Mouse (Mus musculus) cerebellum, adult (tissue): ENCODE results near the gene Klf13.

Experiments used
- ATAC-seq: cut with Nextera tagmentation; 2 replicates; pipeline ENCODE4 v1.9.2; 2017; ENCODE audit warnings: mild to moderate bottlenecking, moderate library complexity, mixed read lengths; ENCODE audit not compliant: insufficient number of reproducible peaks, low FRiP score, low TSS enrichment

Gene Klf13

GRCm38 (mm10) chr7:63938914-63939396 lies at the start of gene Klf13:
Gene Klf13 (minus strand): TSS chr7:63938915.
- ATAC-seq = peak; percentile 78

DNA sequence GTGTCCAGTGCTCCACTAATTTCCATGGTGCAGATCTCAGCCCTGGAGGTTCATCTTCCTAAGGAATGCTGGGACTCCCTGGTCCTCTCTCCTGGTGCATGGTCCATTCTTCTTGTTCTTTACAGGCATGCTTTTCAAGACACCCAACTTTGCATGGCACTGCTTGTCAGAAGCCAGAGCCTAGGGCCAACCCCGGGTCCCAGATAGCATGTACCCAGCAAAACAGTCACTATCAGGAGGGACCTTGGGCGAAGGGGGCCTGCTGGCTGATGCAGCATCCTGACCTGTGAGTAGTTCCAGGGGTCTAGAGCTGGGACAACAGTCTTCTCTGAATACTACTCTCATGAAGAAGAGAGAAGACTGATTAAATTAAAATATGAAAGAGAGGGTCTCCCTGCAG lies 49.7 kb upstream of the Klf13 start:
- ATAC-seq = no peak

- no peak for ATAC-seq
Observed at GRCm38 (mm10) chr7:63986407-63987182, 47.9 kb upstream of the Klf13 start.

DNA sequence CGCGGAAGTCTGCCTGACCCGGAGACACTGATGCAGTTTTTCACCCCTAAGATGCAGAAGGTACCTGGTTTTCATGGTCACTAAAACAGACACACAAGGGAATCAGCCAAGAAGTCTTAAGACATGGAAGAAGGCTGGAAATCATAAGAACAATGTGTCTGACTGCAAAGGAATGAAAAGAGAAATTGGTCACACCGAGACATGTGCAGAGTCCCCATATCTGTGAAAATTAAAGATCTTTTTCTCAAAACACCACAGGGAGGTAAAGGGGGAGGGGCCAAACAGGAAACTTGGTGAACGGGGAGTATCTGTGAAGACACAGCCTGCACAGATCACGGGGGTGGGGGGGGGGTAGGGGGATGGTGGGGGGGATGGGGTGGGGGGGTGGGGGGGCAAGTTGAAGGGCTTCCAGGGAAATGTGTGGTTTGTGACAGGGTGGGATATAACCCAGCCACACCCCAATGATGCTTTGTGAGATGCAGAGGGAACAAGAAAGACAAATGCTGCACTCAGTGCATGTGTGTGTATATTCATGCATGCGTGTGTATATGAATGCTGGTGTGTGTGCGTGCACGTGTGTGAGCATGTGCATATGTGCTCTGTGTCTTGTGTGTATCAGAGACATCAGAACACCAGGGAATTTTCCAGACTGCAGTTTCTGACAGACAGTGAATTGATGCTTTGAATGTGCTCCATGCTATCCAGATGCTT lies 47.1 kb upstream of the Klf13 start:
- no peak for ATAC-seq

- no peak for ATAC-seq
Observed at GRCm38 (mm10) chr7:63985266-63985665, 46.6 kb upstream of the Klf13 start.

GRCm38 (mm10) chr7:63984329-63984728 lies 45.6 kb upstream of the Klf13 start:
- ATAC-seq = no peak

DNA sequence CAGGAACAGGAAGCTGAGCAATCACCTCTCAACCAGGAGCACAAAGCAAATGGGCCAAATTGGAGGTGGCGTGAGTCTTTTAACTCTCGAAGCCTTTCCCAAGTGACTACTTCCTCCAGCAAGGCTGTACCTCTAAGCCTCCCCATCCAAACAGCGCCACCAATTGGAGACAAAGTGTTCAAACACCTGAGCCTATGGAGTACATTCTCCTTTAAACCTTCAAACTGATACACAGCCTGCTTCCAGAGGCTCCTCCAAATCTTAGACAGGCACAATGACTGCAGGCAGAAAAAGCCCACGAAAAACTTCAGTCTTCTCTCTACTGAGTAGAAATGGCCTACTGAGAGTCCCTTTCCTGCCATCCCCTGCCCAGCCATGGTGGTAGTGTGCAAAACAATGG lies 38.9 kb upstream of the Klf13 start:
- ATAC-seq = no peak

- ATAC-seq = peak; percentile 76
Observed at GRCm38 (mm10) chr7:63970986-63971385, 32.3 kb upstream of the Klf13 start.

DNA sequence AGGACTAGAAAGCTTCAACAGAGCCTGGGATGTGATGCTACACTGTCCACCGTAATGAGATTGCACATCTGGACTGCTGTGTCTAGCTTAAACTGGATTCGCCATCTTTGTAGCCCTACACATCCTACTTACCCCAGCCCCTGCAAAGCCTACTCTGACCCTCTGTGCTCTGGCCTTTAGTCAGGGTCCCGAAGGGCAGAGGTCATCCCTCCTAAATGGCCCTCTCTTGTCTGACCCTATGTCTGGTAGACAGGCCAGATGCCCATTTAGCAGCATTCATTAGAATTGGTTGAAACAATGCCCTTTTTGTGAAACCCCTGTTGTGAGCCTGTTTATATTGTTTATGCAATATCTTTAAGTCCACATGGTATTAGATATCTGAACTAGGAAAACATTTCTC lies 31.2 kb upstream of the Klf13 start:
- ATAC-seq = no peak

- ATAC-seq = no peak
Observed at GRCm38 (mm10) chr7:63965635-63966418, 27.1 kb upstream of the Klf13 start.

DNA sequence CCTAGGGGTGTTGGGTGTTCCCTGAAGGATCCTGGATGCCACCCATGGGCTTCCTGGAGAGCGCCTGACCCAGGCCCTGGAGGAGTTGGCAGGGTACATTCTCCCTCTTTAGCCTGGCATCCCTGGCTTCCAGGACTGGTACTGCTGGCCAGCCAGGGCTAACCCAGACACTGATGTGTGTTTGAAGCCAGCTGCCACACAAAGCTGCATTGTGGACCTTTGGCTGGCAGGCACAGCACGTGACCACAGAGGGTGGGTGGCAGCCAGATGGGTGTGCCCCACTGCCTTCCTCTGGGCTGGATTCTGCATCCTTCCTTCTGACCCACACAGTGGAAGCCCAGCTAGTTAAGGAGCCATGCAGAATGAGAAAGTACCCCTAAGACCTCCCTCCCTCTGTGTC lies 26.4 kb upstream of the Klf13 start:
- 0 out of 2 replicates have a peak, but pooled peaks have one; percentile 45 for ATAC-seq

GRCm38 (mm10) chr7:63964121-63964520 lies 25.4 kb upstream of the Klf13 start:
- no peak for ATAC-seq

- ATAC-seq = no peak
Observed at GRCm38 (mm10) chr7:63963632-63964031, 24.9 kb upstream of the Klf13 start.

GRCm38 (mm10) chr7:63957872-63958640 lies 19.3 kb upstream of the Klf13 start:
- no peak for ATAC-seq

- no peak; the same call in 1 of the 2 replicates for ATAC-seq
Observed at GRCm38 (mm10) chr7:63956981-63957713, 18.4 kb upstream of the Klf13 start.

DNA sequence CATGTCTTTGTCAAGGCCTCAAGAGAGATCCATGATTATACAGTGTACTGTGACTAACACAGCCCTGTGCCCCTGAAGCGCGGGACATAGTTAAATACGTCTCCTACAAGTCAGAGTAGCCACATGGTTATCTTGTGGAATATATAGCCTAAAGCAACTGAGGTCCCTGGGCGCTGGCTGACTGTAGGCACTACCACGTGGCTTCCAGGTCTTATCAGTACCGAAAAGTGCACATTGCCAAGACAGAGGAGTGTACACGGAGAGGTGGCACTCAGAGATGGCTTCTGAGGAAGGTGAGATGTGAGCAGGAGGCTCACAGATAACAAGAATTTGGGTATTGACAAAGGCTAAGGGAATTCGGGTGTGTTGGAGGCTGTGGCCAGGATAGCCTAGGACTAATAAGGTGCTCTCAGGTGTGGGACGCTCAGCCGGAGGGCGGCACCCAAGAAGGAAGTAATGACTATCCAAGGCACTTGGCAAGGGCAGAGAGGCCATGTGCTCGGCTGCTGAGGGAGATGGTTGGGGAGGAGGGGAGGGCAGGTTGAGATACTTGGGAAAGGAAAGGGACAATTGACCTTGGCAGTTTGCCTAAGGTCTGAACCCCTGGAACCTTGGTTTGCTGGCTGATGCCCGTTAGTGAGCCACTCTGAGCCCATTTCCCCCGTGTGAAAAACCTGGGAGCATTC lies 17.6 kb upstream of the Klf13 start:
- no peak for ATAC-seq

- no peak for ATAC-seq
Observed at GRCm38 (mm10) chr7:63955440-63955839, 16.7 kb upstream of the Klf13 start.

DNA sequence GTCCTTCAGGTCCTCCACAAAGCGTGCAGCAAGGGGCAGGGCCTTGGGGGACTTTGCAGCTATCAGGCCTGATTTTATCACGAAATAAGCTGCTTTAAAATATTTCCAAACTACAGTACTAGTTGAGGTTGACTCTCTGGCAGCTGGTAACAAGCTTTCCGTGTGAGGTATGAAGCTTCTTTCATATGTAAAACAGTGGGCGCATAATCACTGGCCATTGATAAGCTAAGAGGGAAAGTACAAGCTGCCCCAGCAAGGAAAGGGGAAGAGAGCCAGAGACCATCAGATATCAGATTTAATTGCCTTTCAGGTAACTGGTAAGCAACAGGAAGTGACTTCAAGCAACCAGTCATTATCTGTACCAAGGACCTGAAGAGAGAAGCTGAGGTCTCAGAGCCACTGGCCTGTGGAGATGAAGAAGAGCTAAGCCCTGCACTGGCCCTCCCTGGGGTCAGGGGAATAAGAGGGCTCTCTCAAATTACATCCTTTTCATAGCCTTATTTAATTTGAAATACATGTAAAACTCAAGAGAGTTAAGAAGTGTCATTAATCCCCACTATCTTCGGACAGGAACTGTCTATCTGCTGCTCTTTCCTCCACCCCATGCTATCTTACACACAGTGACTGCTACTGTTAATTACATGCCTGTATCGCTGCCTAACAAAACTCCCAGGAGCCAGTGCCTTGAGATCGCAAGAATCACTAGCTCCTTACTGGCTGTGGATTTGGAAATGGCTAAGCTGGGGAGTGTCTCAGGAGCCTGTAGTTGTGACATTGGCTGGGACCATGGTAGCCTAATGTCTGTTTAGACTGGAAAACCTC lies 13.6 kb upstream of the Klf13 start:
- ATAC-seq = no peak
